12 mouse cellular contexts compared by ENCODE assay signal in the genomic region with DNA sequence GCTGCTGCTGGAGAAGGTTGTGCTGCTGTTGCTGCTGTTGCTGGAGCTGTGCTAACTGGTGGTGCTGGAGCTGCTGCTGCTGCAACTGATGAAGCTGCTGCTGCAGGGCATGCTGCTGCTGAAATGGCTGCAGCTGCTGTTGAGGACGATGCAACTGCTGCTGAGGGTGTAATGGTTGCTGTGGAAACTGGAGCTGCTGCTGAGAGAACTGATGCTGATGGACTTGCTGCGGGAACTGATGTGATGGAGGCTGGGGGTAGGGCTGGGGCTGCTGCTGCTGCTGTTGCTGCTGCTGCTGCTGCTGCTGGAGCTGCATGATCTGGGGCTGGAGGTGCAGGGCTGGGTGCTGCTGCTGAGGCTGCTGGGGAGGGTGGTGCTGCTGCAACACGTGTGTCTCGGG.
"Had no signal": no experiment of that assay in that cellular context is flagged by ENCODE, and none has a peak within 500 bp of the region (broad histone marks: within the 10 kb centered on the region; RNA-seq: fewer than 3 reads in every experiment).

No protein-coding gene starts in this region.

- H3K9ac ChIP-seq: liver, embryonic 15.5 days had no signal

- H3K27ac ChIP-seq: left cerebral cortex, adult 2 months; limb, embryonic 10.5 days; liver, embryonic 15.5 days had no signal

- ATAC-seq: lung, postnatal 0 days had no signal

- H3K9me3 ChIP-seq: limb, embryonic 10.5 days; liver, embryonic 15.5 days had no signal

- H3K4me3 ChIP-seq: left cerebral cortex, adult 2 months; limb, embryonic 10.5 days; liver, embryonic 15.5 days had no signal

- H3K4me1 ChIP-seq: limb, embryonic 10.5 days; liver, embryonic 15.5 days had no signal

- H3K4me2 ChIP-seq: liver, embryonic 11.5 days; liver, embryonic 15.5 days had no signal

- DNase-seq: kidney, adult 18-20 months; kidney, postnatal 10 days; kidney, postnatal 4 days; lung, adult 2 months; lung, postnatal 36 days; right cerebral cortex, postnatal 14 days; thymus, postnatal 4 days had no signal

- H3K27me3 ChIP-seq: liver, embryonic 15.5 days had no signal
